Mouse (Mus musculus): ENCODE data around the gene Irs3.

DNA sequence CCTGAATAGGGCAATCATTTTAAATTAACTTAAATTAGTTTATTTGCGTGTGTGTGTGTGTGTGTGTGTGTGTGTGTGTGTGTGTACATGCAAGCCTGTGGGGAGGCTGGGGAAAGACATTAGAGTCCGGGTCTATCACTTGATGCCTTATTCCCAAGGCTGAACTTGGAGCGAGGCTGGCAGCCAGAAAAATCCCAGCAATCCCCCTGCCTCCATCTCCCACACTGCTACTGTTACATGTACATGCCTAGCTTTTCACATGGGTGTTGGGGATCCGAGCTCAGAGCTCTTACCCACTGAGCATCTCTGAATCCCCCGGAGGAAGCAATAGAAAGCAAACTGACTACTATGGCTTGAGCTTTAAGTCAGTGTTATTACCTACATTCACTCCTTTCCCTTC lies 26.8 kb upstream of the Irs3 start:
- TF ChIP-seq CTCF (IDR thresholded peaks at IDR 0.05; ENCODE audit: borderline replicate concordance, insufficient read depth, low read length) (no peak), POLR2A (IDR thresholded peaks at IDR 0.05; ENCODE audit: low read depth, low read length) (no peak)
